ENCODE assay signal across 7 mouse cellular contexts in genomic region chr10:71347509-71347949, GRCm38 (mm10). TPM values are rescaled to one million over a fixed set of nuclear protein-coding genes. Genes with fewer than 3 reads are reported as not detected.
DNase-seq lines count a peak whose midpoint lies in the region; ATAC-seq and TF ChIP-seq lines count a peak whose summit lies in the region.

Gene Ipmk (plus strand): TSS chr10:71347763.

- TF ChIP-seq CTCF in intestine, postnatal 0 days (IDR thresholded peaks at IDR 0.05; ENCODE audit: low read depth): no peak
- TF ChIP-seq CTCF in small intestine, adult 2 months (IDR thresholded peaks at IDR 0.05; ENCODE audit: extremely low read depth, insufficient read length, insufficient replicate concordance, low read depth, low read length): no peak

- WGBS in intestine, postnatal 0 days: under 1% methylated on average over 43 of the region's 49 CpGs
- under 1% methylated on average over 42 of the region's 49 CpGs for WGBS in midbrain, embryonic 12.5 days
- WGBS in small intestine, adult 2 months: under 1% methylated on average over 49 of the region's 49 CpGs

- peak; percentile 98 for DNase-seq in adrenal gland, adult 8-10 months
- DNase-seq in embryo, embryonic 9.5 days (ENCODE audit: extremely low spot score): peak; percentile 98
- no peak for DNase-seq in gonadal fat pad, adult 2 months (ENCODE audit: low read depth)
- peak; percentile 100 for DNase-seq in left cerebral cortex, postnatal 4 days

- H3K4me2 ChIP-seq in intestine, postnatal 0 days (replicated peaks; ENCODE audit: low read depth): peak within 1 kb of the TSS; percentile 86
- H3K4me2 ChIP-seq in midbrain, embryonic 12.5 days (replicated peaks): peak within 1 kb of the TSS; percentile 95

- peak; percentile 96 for TF ChIP-seq POLR2A in small intestine, adult 2 months (IDR thresholded peaks at IDR 0.05; ENCODE audit: low read depth, low read length)

- no peaks in the 10 kb centered on the region for H3K27me3 ChIP-seq in intestine, postnatal 0 days (replicated peaks; ENCODE audit: control insufficient read depth, insufficient read depth, low read length)
- H3K27me3 ChIP-seq in midbrain, embryonic 12.5 days: no peaks in the 10 kb centered on the region
- no peaks in the 10 kb centered on the region for H3K27me3 ChIP-seq in small intestine, adult 2 months (ENCODE audit: control insufficient read depth, insufficient read depth, low read length)

- H3K4me1 ChIP-seq in intestine, postnatal 0 days (replicated peaks; ENCODE audit: control insufficient read depth, insufficient read depth, low read length): peaks cover 5% of the 10 kb centered on the region; the same call in 1 of the 2 replicates
- H3K4me1 ChIP-seq in midbrain, embryonic 12.5 days: peaks cover 36% of the 10 kb centered on the region
- peaks cover 15% of the 10 kb centered on the region for H3K4me1 ChIP-seq in small intestine, adult 2 months (ENCODE audit: control insufficient read depth, insufficient read depth, insufficient read length, low read length)

- peak; percentile 86 for ATAC-seq in intestine, postnatal 0 days
- peak; percentile 91 for ATAC-seq in midbrain, embryonic 12.5 days (ENCODE audit: low FRiP score, low read depth)

- intact Hi-C loops in left cerebral cortex, postnatal 4 days (cut with DNase I): no loop called here

- H3K9ac ChIP-seq in intestine, postnatal 0 days (ENCODE audit: low read depth, low read length): peak within 1 kb of the TSS; percentile 93
- peak within 1 kb of the TSS; percentile 86 for H3K9ac ChIP-seq in midbrain, embryonic 12.5 days (replicated peaks)

- no peaks in the 10 kb centered on the region for H3K9me3 ChIP-seq in intestine, postnatal 0 days (ENCODE audit: control insufficient read depth)
- no peaks in the 10 kb centered on the region for H3K9me3 ChIP-seq in midbrain, embryonic 12.5 days

- H3K36me3 ChIP-seq in intestine, postnatal 0 days (ENCODE audit: control insufficient read depth, insufficient read depth): peaks cover 6% of the 10 kb centered on the region; the same call in 1 of the 2 replicates
- no peaks in the 10 kb centered on the region for H3K36me3 ChIP-seq in midbrain, embryonic 12.5 days
- H3K36me3 ChIP-seq in small intestine, adult 2 months (ENCODE audit: control insufficient read depth, insufficient read depth, low read length): peaks cover 21% of the 10 kb centered on the region

- H3K4me3 ChIP-seq in intestine, postnatal 0 days (ENCODE audit: low read depth, low read length): peak within 1 kb of the TSS; percentile 93
- peak within 1 kb of the TSS; percentile 88 for H3K4me3 ChIP-seq in midbrain, embryonic 12.5 days
- peak within 1 kb of the TSS; percentile 77 for H3K4me3 ChIP-seq in small intestine, adult 2 months (ENCODE audit: low read depth, low read length)

- H3K27ac ChIP-seq in intestine, postnatal 0 days (ENCODE audit: low read depth, low read length): peak within 1 kb of the TSS; percentile 92
- peak within 1 kb of the TSS; percentile 87 for H3K27ac ChIP-seq in midbrain, embryonic 12.5 days (replicated peaks)
- H3K27ac ChIP-seq in small intestine, adult 2 months (ENCODE audit: insufficient read depth, low read depth, low read length): peak within 1 kb of the TSS; percentile 99

RNA-seq across cellular contexts. Expression of gene Ipmk, which starts in this region (rescaled TPM):
- 10 to 100 TPM; 12.6 to 16.3 (median 15.2) TPM for total RNA-seq in adrenal gland, adult 8-10 months (2022)
- polyA plus RNA-seq in gonadal fat pad, adult 2 months (2012; rRNA removed): 10.1 and 10.3 TPM in 2 replicates
- 32.4 and 36.6 TPM in 2 replicates for polyA plus RNA-seq in intestine, postnatal 0 days (2015; fragmentation: Nextera tagmentation; extraction: Ambion mirVana)
- 10 to 100 TPM; 42.1 to 42.9 TPM for total RNA-seq in left cerebral cortex, postnatal 4 days (2021)
- 24.4 and 25.4 TPM in 2 replicates for polyA plus RNA-seq in midbrain, embryonic 12.5 days (2016; fragmentation: Nextera tagmentation; extraction: Ambion mirVana)
- polyA plus RNA-seq in small intestine, adult 2 months (2012; rRNA removed): 35.2 and 111 TPM in 2 replicates
